Mouse (Mus musculus) heart, embryonic 11.5 days (tissue): Measurements from ENCODE around the gene Shroom1. TPM values are rescaled to one million over a fixed set of nuclear protein-coding genes. Genes with fewer than 3 reads are reported as not detected.

Source experiments
- microRNA-seq: library from miRNA; unstranded; fragments of <30 nt; microRNA quantifications from one replicate; pipeline ENCODE4, GENCODE M21; 2016; ENCODE audit warnings: borderline number of aligned reads
- polyA plus RNA-seq: library from polyadenylated mRNA; unstranded; fragments of >200 nt; fragmentation: Nextera tagmentation; extraction: Ambion mirVana; gene quantifications from 2 replicates; pipeline ENCODE4 v1.2.1, GENCODE M21; 2014

The Shroom1 gene
- polyA plus RNA-seq, 1 experiment from 2014 or later: 3.3 TPM

Small RNA genes lying within 50 kb of the gene (microRNA-seq; reads per million reads assigned to microRNA genes)
- not detected for gene Mir6920

Other genes starting within 250 kb of the Shroom1 start
- gene Hspa4, start 156.7 kb upstream of the Shroom1 start, polyA plus RNA-seq: 84.1 and 101 TPM in 2 replicates
- 21.3 and 24.9 TPM in 2 replicates for gene Zcchc10, start 132.5 kb upstream of the Shroom1 start, polyA plus RNA-seq
- gene Aff4, start 106.4 kb upstream of the Shroom1 start, polyA plus RNA-seq: 29.3 and 54.4 TPM in 2 replicates
- gene Leap2, start 34.0 kb upstream of the Shroom1 start, polyA plus RNA-seq: not detected in 2 replicates
- gene Uqcrq, start 26.4 kb upstream of the Shroom1 start, polyA plus RNA-seq: 1,123 and 1,162 TPM in 2 replicates
- gene Gdf9, start 26.2 kb upstream of the Shroom1 start, polyA plus RNA-seq: 0.76 and 1.4 TPM in 2 replicates
- 0.13 TPM in 1 of 2 replicates, not detected in the other for gene Gm10447, start 95 bp upstream of the Shroom1 start, polyA plus RNA-seq
- gene Gm9837, start 13.3 kb downstream of the Shroom1 start, polyA plus RNA-seq: not detected in 2 replicates
- gene Gm9945, start 23.0 kb downstream of the Shroom1 start, polyA plus RNA-seq: 0.29 TPM in 1 of 2 replicates, not detected in the other
- gene Sowaha, start 23.1 kb downstream of the Shroom1 start, polyA plus RNA-seq: 0.41 and 0.73 TPM in 2 replicates
- 18.8 and 21.4 TPM in 2 replicates for gene Sept8, start 62.1 kb downstream of the Shroom1 start, polyA plus RNA-seq
- 31.9 and 38.6 TPM in 2 replicates for gene Kif3a, start 110.2 kb downstream of the Shroom1 start, polyA plus RNA-seq
- 0.86 and 1.8 TPM in 2 replicates for gene Il4, start 161.5 kb downstream of the Shroom1 start, polyA plus RNA-seq
- gene Il13, start 177.5 kb downstream of the Shroom1 start, polyA plus RNA-seq: not detected in 2 replicates